Mouse (Mus musculus) intestine, embryonic 14.5 days (tissue): Measurements from ENCODE around the gene Rab44. TPM values are rescaled to one million over a fixed set of nuclear protein-coding genes. Genes with fewer than 3 reads are reported as not detected.

Experiments
- ATAC-seq: fragments of 200-750 bp; cut with Nextera tagmentation; replicated peaks from 2 replicates; pipeline ENCODE4 v1.8.0; 2017; ENCODE audit warnings: low read depth, moderate number of reproducible peaks, moderate TSS enrichment, moderate library complexity; ENCODE audit not compliant: low FRiP score, low TSS enrichment
- DNase-seq: peaks from one replicate; pipeline ENCODE4 v3.0.0-alpha.2; 2018; ENCODE audit warnings: low spot score
- H3K27ac ChIP-seq: fragments of 300-500 bp; sonication (generic); 2 replicates; pipeline ENCODE4 v1.5.1; 2014; ENCODE audit warnings: low read depth, mild to moderate bottlenecking, control low read depth
- H3K27me3 ChIP-seq: fragments of 300-500 bp; sonication (generic); replicated peaks from 2 replicates; pipeline ENCODE4 v1.6.1; 2014; ENCODE audit warnings: low read length, control low read depth; ENCODE audit not compliant: control insufficient read depth, insufficient read depth
- H3K36me3 ChIP-seq: fragments of 300-500 bp; sonication (generic); 2 replicates; pipeline ENCODE4 v1.6.1; 2014; ENCODE audit warnings: low read length, control low read depth; ENCODE audit not compliant: control insufficient read depth, insufficient read depth
- H3K4me1 ChIP-seq: fragments of 300-500 bp; sonication (generic); replicated peaks from 2 replicates; pipeline ENCODE4 v1.6.1; 2014; ENCODE audit warnings: low read length, control low read depth, mixed read lengths; ENCODE audit not compliant: control insufficient read depth, insufficient read depth
- H3K4me2 ChIP-seq: fragments of 300-500 bp; sonication (generic); 2 replicates; pipeline ENCODE4 v1.6.1; 2014; ENCODE audit warnings: low read length
- H3K4me3 ChIP-seq: fragments of 300-500 bp; sonication (generic); 2 replicates; pipeline ENCODE4 v1.5.1; 2014; ENCODE audit warnings: low read depth, low read length, control low read depth, mixed read lengths
- H3K9ac ChIP-seq: fragments of 300-500 bp; sonication (generic); 2 replicates; pipeline ENCODE4 v1.6.1; 2014; ENCODE audit warnings: mild to moderate bottlenecking, low read length
- H3K9me3 ChIP-seq: fragments of 300-500 bp; sonication (generic); 2 replicates; pipeline ENCODE4 v1.6.1; 2016; ENCODE audit warnings: low read length, control low read depth; ENCODE audit not compliant: control insufficient read depth
- WGBS: fragments of 180-500 bp; shearing (Covaris S2); extraction: QIAGEN DNeasy Blood & Tissue Kit; methylation state at CpG from one replicate; pipeline ENCODE4 v1.1.7; 2014; 5-methylcytosine and 5-hydroxymethylcytosine counted together
- polyA plus RNA-seq: library from polyadenylated mRNA; unstranded; fragments of >200 nt; fragmentation: Nextera tagmentation; extraction: Ambion mirVana; gene quantifications from 2 replicates; pipeline ENCODE4 v1.2.1, GENCODE M21; 2014

The Rab44 gene
- polyA plus RNA-seq, 1 experiment from 2014 or later = 0.26 TPM

GRCm38 (mm10) chr17:29083586-29083985 lies 30.4 kb upstream of the Rab44 start:
- Histone ChIP-seq H3K4me2 (no peak overlapping the region), H3K9ac (no peak overlapping the region), H3K4me1 (peaks cover 9% of the 10 kb centered on the region), H3K4me3 (no peak overlapping the region), H3K36me3 (no peaks in the 10 kb centered on the region), H3K9me3 (no peaks in the 10 kb centered on the region), H3K27ac (no peak overlapping the region), H3K27me3 (peaks cover 17% of the 10 kb centered on the region)
- 91% methylated on average over 8 of the region's 8 CpGs for WGBS
- no peak for DNase-seq
- no peak for ATAC-seq

- ATAC-seq (no peak), DNase-seq (no peak)
- Histone ChIP-seq H3K27me3 (peaks cover 17% of the 10 kb centered on the region), H3K9me3 (no peaks in the 10 kb centered on the region), H3K4me1 (peaks cover 9% of the 10 kb centered on the region), H3K27ac (no peak overlapping the region), H3K4me2 (no peak overlapping the region), H3K4me3 (no peak overlapping the region), H3K9ac (no peak overlapping the region), H3K36me3 (no peaks in the 10 kb centered on the region)
- WGBS = 90% methylated on average over 7 of the region's 7 CpGs
These were observed 29.3 kb upstream of the Rab44 start for GRCm38 (mm10) chr17:29084656-29085055.

GRCm38 (mm10) chr17:29085266-29085665 lies 28.7 kb upstream of the Rab44 start:
- H3K4me2 ChIP-seq = no peak overlapping the region
- no peak for DNase-seq
- no peak overlapping the region for H3K27ac ChIP-seq
- ATAC-seq = no peak
- no peaks in the 10 kb centered on the region for H3K36me3 ChIP-seq
- no peak overlapping the region for H3K4me3 ChIP-seq
- H3K27me3 ChIP-seq = peaks cover 17% of the 10 kb centered on the region
- H3K4me1 ChIP-seq = peaks cover 9% of the 10 kb centered on the region
- WGBS = 85% methylated on average over 10 of the region's 10 CpGs
- H3K9me3 ChIP-seq = no peaks in the 10 kb centered on the region
- H3K9ac ChIP-seq = no peak overlapping the region

GRCm38 (mm10) chr17:29086916-29087315 lies 27.0 kb upstream of the Rab44 start:
- 75% methylated on average over 4 of the region's 4 CpGs for WGBS
- no peak overlapping the region for H3K4me3 ChIP-seq
- H3K4me1 ChIP-seq = peaks cover 8% of the 10 kb centered on the region
- peaks cover 6% of the 10 kb centered on the region; the same call in 1 of the 2 replicates for H3K27me3 ChIP-seq
- H3K27ac ChIP-seq = no peak overlapping the region
- no peaks in the 10 kb centered on the region for H3K9me3 ChIP-seq
- DNase-seq (no peak), ATAC-seq (no peak)
- no peak overlapping the region for H3K9ac ChIP-seq
- H3K4me2 ChIP-seq = no peak overlapping the region
- no peaks in the 10 kb centered on the region for H3K36me3 ChIP-seq

GRCm38 (mm10) chr17:29090776-29091175 lies 23.2 kb upstream of the Rab44 start, which contains the start of gene Cdkn1a:
Gene Cdkn1a (plus strand): TSS chr17:29090976.
- 61% methylated on average over 3 of the region's 3 CpGs for WGBS
- Histone ChIP-seq H3K9ac (no peak within 1 kb of the TSS), H3K27me3 (peaks cover 15% of the 10 kb centered on the region), H3K4me2 (no peak within 1 kb of the TSS), H3K4me1 (peaks cover 13% of the 10 kb centered on the region), H3K9me3 (no peaks in the 10 kb centered on the region), H3K36me3 (no peaks in the 10 kb centered on the region), H3K27ac (no peak within 1 kb of the TSS), H3K4me3 (no peak within 1 kb of the TSS)
- no peak for ATAC-seq
- no peak for DNase-seq

GRCm38 (mm10) chr17:29091348-29091944 lies 22.5 kb upstream of the Rab44 start:
- Histone ChIP-seq H3K4me1 (peaks cover 13% of the 10 kb centered on the region), H3K9me3 (no peaks in the 10 kb centered on the region), H3K4me2 (no peak overlapping the region), H3K36me3 (no peaks in the 10 kb centered on the region), H3K9ac (no peak overlapping the region), H3K4me3 (no peak overlapping the region), H3K27me3 (peaks cover 15% of the 10 kb centered on the region), H3K27ac (no peak overlapping the region)
- DNase-seq (no peak), ATAC-seq (no peak)
- 23% methylated on average over 6 of the region's 6 CpGs for WGBS

- DNase-seq (no peak), ATAC-seq (no peak)
- H3K4me1 ChIP-seq = peaks cover 17% of the 10 kb centered on the region
- 52% methylated on average over 5 of the region's 5 CpGs for WGBS
- H3K9me3 ChIP-seq = no peaks in the 10 kb centered on the region
- no peak overlapping the region for H3K27ac ChIP-seq
- peaks cover 15% of the 10 kb centered on the region for H3K27me3 ChIP-seq
- H3K9ac ChIP-seq = no peak overlapping the region
- H3K36me3 ChIP-seq = no peaks in the 10 kb centered on the region
- H3K4me2 ChIP-seq = no peak overlapping the region
- no peak overlapping the region for H3K4me3 ChIP-seq
These were observed 21.4 kb upstream of the Rab44 start for GRCm38 (mm10) chr17:29092497-29092896.

- WGBS = 6% methylated on average over 36 of the region's 36 CpGs
- no peak overlapping the region for H3K27ac ChIP-seq
These were observed 20.6 kb upstream of the Rab44 start for GRCm38 (mm10) chr17:29093110-29093952.

More at GRCm38 (mm10) chr17:29093110-29093952, 20.6 kb upstream of the Rab44 start:
- Histone ChIP-seq H3K9me3 (no peaks in the 10 kb centered on the region), H3K4me2 (peak overlapping the region; percentile 88), H3K9ac (peak overlapping the region; percentile 48), H3K27me3 (peaks cover 15% of the 10 kb centered on the region), H3K4me3 (peak overlapping the region; percentile 48), H3K4me1 (peaks cover 17% of the 10 kb centered on the region), H3K36me3 (no peaks in the 10 kb centered on the region)
- ATAC-seq (peak; percentile 87), DNase-seq (peak; percentile 90)
